Mouse (Mus musculus): ENCODE data around the gene Vstm5. TPM values are rescaled to one million over a fixed set of nuclear protein-coding genes. Genes with fewer than 3 reads are reported as not detected.

The Vstm5 gene
- total RNA-seq, 2 experiments from 2014 or later = 0.43 to 0.53 TPM

Other genes with a start within 250 kb of the Vstm5 start
- 1 to 10 TPM; 8.8 to 9.9 TPM for gene Panx1, start 193.6 kb upstream of the Vstm5 start, total RNA-seq (2021)
- 1 to 10 TPM in 1 of 2 experiments, under 1 TPM in 1; 0.89 to 3.0 TPM for gene Hephl1, start 126.9 kb upstream of the Vstm5 start, total RNA-seq (2021)
- 10 to 100 TPM; 32.4 to 34.5 TPM for gene Med17, start 40.9 kb downstream of the Vstm5 start, total RNA-seq (2021)
- gene Taf1d, start 67.2 kb downstream of the Vstm5 start, total RNA-seq (2021) = 10 to 100 TPM; 87.9 to 98.6 TPM
- 100 to 1,000 TPM in 1 of 2 experiments, 10 to 100 TPM in 1; 99.2 to 104 TPM for gene 4931406C07Rik, start 67.4 kb downstream of the Vstm5 start, total RNA-seq (2021)
- gene Cep295, start 118.7 kb downstream of the Vstm5 start, total RNA-seq (2021) = 10 to 100 TPM; 11.4 to 12.3 TPM